Mouse (Mus musculus) neural tube, embryonic 13.5 days (tissue): ENCODE measurements around the gene Hoxb3. TPM values are rescaled to one million over a fixed set of nuclear protein-coding genes. Genes with fewer than 3 reads are reported as not detected.
A peak's percentile ranks its signal among the peaks of the same experiment; 100 is the strongest.

ENCODE experiments used
- ATAC-seq: fragments of 200-750 bp; cut with Nextera tagmentation; 2 replicates; pipeline ENCODE4 v1.8.0; 2017; ENCODE audit warnings: low read depth, mild to moderate bottlenecking, moderate TSS enrichment, moderate library complexity
- H3K27ac ChIP-seq: fragments of 300-500 bp; sonication (generic); replicated peaks from 2 replicates; pipeline ENCODE4 v1.5.1; 2015; ENCODE audit warnings: moderate library complexity, mild to moderate bottlenecking, inconsistent platforms
- H3K27me3 ChIP-seq: fragments of 300-500 bp; sonication (generic); 2 replicates; pipeline ENCODE4 v1.6.1; 2015; ENCODE audit warnings: mild to moderate bottlenecking, inconsistent platforms
- H3K36me3 ChIP-seq: fragments of 300-500 bp; sonication (generic); 2 replicates; pipeline ENCODE4 v1.6.1; 2015; ENCODE audit warnings: mild to moderate bottlenecking, inconsistent platforms
- H3K4me1 ChIP-seq: fragments of 300-500 bp; sonication (generic); replicated peaks from 2 replicates; pipeline ENCODE4 v1.6.1; 2015; ENCODE audit warnings: inconsistent platforms
- H3K4me2 ChIP-seq: fragments of 300-500 bp; sonication (generic); 2 replicates; pipeline ENCODE4 v1.6.1; 2015; ENCODE audit warnings: inconsistent platforms, mild to moderate bottlenecking, moderate library complexity
- H3K4me3 ChIP-seq: fragments of 300-500 bp; sonication (generic); 2 replicates; pipeline ENCODE4 v1.5.1; 2015; ENCODE audit warnings: mild to moderate bottlenecking, inconsistent platforms
- H3K9ac ChIP-seq: fragments of 300-500 bp; sonication (generic); 2 replicates; pipeline ENCODE4 v1.6.1; 2015; ENCODE audit warnings: moderate library complexity, mild to moderate bottlenecking, inconsistent platforms
- H3K9me3 ChIP-seq: fragments of 300-500 bp; sonication (generic); 2 replicates; pipeline ENCODE4 v1.6.1; 2016; ENCODE audit warnings: inconsistent platforms
- WGBS: fragments of 180-500 bp; shearing (Covaris S2); methylation state at CpG from one replicate; pipeline ENCODE4 v1.1.7; 2015; 5-methylcytosine and 5-hydroxymethylcytosine counted together
- polyA plus RNA-seq: library from polyadenylated mRNA; unstranded; fragments of >200 nt; fragmentation: Nextera tagmentation; extraction: Ambion mirVana; gene quantifications from 2 replicates; pipeline ENCODE4 v1.2.1, GENCODE M21; 2015

The Hoxb3 gene
- polyA plus RNA-seq, 1 experiment from 2014 or later: 12.8 TPM

GRCm38 (mm10) chr11:96298895-96299667 is 24.0 kb upstream of the Hoxb3 start:
- Histone ChIP-seq H3K9ac (peak overlapping the region; percentile 100), H3K4me3 (peak overlapping the region; percentile 99), H3K9me3 (no peaks in the 10 kb centered on the region), H3K27me3 (no peaks in the 10 kb centered on the region), H3K36me3 (peaks cover 31% of the 10 kb centered on the region), H3K4me2 (peak overlapping the region; percentile 96), H3K27ac (peak overlapping the region; percentile 100), H3K4me1 (peaks cover 67% of the 10 kb centered on the region)
- peak; percentile 57 for ATAC-seq
- under 1% methylated on average over 66 of the region's 66 CpGs for WGBS

DNA sequence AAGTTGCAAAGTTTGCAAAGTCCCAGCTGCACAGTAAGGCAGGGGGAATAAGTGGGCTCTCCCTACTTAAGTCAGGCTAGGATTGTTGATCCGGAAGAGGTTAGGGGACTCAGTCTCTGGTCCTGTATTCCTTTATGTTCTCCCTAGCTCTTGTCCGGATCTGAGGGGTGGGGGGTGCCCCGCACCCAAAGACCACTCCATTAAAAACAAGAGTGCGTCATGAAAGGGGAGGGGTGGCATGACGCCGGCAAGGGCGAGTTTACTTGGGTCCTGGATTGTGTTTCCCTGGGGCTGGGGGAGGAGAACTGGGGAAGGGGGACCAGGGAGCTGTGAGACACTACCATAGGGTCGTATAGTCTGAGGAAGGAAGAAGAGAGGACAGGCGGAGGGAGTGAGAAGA is 23.3 kb upstream of the Hoxb3 start:
- H3K4me3 ChIP-seq: peak overlapping the region; percentile 99
- H3K36me3 ChIP-seq: peaks cover 36% of the 10 kb centered on the region
- H3K4me2 ChIP-seq: peak overlapping the region; percentile 96
- H3K27me3 ChIP-seq: no peaks in the 10 kb centered on the region
- H3K4me1 ChIP-seq: peaks cover 74% of the 10 kb centered on the region
- ATAC-seq: no peak
- no peaks in the 10 kb centered on the region for H3K9me3 ChIP-seq
- H3K27ac ChIP-seq: peak overlapping the region; percentile 100
- peak overlapping the region; percentile 100 for H3K9ac ChIP-seq
- 3% methylated on average over 9 of the region's 9 CpGs for WGBS

- Histone ChIP-seq H3K4me2 (peak overlapping the region; percentile 96), H3K4me1 (peaks cover 80% of the 10 kb centered on the region), H3K9ac (peak overlapping the region; percentile 100), H3K9me3 (no peaks in the 10 kb centered on the region), H3K27me3 (no peaks in the 10 kb centered on the region), H3K36me3 (peaks cover 44% of the 10 kb centered on the region), H3K4me3 (peak overlapping the region; percentile 99), H3K27ac (peak overlapping the region; percentile 100)
- ATAC-seq: no peak
- 3% methylated on average over 35 of the region's 35 CpGs for WGBS
Observed at GRCm38 (mm10) chr11:96300354-96301063, 22.6 kb upstream of the Hoxb3 start.

DNA sequence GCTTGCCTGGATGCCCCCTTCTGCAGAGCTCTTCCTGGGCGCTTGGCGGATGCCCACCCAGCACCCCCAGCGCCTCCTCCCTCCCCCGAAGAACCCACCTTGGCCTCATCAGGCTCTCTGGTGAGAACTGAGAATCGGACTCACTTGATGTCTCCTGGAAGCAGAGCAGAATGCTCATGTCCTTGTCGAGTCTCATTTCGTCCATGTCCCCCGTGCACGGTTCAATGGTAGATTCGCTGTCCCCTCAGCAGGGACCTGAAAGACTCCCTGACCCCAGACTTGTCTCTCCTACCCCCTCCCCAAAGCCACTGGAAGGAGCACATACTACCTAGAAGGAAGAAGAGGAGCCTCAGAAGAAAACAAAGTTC is 22.1 kb upstream of the Hoxb3 start:
- 8% methylated on average over 10 of the region's 10 CpGs for WGBS
- peaks cover 80% of the 10 kb centered on the region for H3K4me1 ChIP-seq
- H3K9ac ChIP-seq: peak overlapping the region; percentile 100
- H3K27me3 ChIP-seq: no peaks in the 10 kb centered on the region
- ATAC-seq: no peak
- H3K27ac ChIP-seq: peak overlapping the region; percentile 100
- H3K4me2 ChIP-seq: peak overlapping the region; percentile 96
- peak overlapping the region; percentile 99 for H3K4me3 ChIP-seq
- peaks cover 49% of the 10 kb centered on the region for H3K36me3 ChIP-seq
- H3K9me3 ChIP-seq: no peaks in the 10 kb centered on the region

DNA sequence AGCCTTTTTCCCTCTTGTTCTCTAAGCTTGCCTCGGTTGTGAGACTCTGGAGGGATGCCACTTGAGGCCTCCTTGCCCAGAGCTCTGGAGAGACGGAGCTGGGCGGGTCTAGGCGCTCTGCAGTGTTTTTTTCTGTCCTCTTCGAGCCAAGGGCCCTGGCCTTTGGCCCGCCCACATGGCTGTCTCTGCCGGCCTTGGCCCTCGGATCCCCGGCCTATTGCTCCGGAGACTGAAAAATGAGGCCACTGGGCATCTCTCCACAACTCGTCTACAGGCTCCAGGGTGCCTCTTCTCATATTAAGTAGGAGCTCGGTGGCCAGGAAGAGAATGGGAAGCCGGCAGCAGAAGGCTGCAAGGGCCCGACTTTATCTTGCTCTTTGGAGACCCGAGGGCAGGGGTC is 21.3 kb upstream of the Hoxb3 start:
- H3K4me1 ChIP-seq: peaks cover 80% of the 10 kb centered on the region
- peak overlapping the region; percentile 100 for H3K9ac ChIP-seq

DNA sequence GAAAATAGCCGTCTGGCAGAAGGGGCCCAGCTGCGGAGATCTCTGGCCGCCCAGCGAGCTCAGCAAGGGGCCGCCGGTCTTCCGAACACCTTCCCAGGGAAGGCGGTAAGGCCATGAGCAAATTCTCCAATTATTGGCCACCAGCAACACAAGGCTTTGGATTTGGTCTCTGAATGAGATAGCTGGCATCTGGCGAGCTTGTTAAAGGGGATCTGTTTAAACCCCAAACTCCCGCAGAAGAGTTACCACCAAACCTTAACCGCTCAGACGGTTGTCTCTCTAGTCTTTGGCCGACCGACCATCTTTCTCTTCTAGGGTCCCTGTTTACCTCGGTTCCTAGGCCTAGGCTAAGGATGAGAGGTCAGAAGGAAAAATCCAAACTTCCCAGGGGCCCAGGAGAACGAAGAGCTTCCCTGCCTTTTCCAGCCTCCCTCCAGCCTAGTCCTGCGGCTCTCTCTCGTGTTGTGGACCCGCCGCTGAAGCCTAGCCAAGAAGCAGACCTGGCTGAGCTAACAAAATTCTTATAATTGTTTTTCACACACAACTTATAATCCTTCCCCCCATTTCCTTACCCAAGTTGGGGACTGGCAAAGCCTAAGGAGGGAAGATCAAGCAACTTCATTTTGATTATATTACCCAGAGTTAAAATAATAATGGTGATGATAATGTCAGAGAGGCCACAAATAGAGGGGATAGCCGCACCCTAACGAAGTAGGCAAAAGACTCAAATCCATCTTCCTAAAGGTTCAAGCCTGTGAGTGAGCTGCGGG is 20.6 kb upstream of the Hoxb3 start:
- peak overlapping the region; percentile 96 for H3K4me2 ChIP-seq
- H3K4me1 ChIP-seq: peaks cover 80% of the 10 kb centered on the region
- no peaks in the 10 kb centered on the region for H3K27me3 ChIP-seq
- WGBS: 3% methylated on average over 23 of the region's 23 CpGs
- H3K4me3 ChIP-seq: peak overlapping the region; percentile 99
- no peaks in the 10 kb centered on the region for H3K9me3 ChIP-seq
- H3K9ac ChIP-seq: peak overlapping the region; percentile 100
- peak overlapping the region; percentile 100 for H3K27ac ChIP-seq
- ATAC-seq: no peak
- peaks cover 52% of the 10 kb centered on the region for H3K36me3 ChIP-seq

More for the DNA sequence above, 21.3 kb upstream of the Hoxb3 start:
- 7% methylated on average over 15 of the region's 15 CpGs for WGBS
- peak overlapping the region; percentile 96 for H3K4me2 ChIP-seq
- peak overlapping the region; percentile 100 for H3K27ac ChIP-seq
- H3K9me3 ChIP-seq: no peaks in the 10 kb centered on the region
- peak overlapping the region; percentile 99 for H3K4me3 ChIP-seq
- H3K36me3 ChIP-seq: peaks cover 52% of the 10 kb centered on the region
- no peak for ATAC-seq
- H3K27me3 ChIP-seq: no peaks in the 10 kb centered on the region

- H3K4me1 ChIP-seq: peaks cover 80% of the 10 kb centered on the region
- peak within 1 kb of the TSS; percentile 100 for H3K27ac ChIP-seq
- under 1% methylated on average over 69 of the region's 69 CpGs for WGBS
- ATAC-seq: peak; percentile 55
- H3K4me2 ChIP-seq: peak within 1 kb of the TSS; percentile 96
- H3K27me3 ChIP-seq: no peaks in the 10 kb centered on the region
- H3K4me3 ChIP-seq: peak within 1 kb of the TSS; percentile 99
- peak within 1 kb of the TSS; percentile 100 for H3K9ac ChIP-seq
- H3K36me3 ChIP-seq: peaks cover 52% of the 10 kb centered on the region
- H3K9me3 ChIP-seq: no peaks in the 10 kb centered on the region
Observed at GRCm38 (mm10) chr11:96303151-96304099, 19.7 kb upstream of the Hoxb3 start, which contains the start of gene Hoxb5. Gene Hoxb5 (plus strand): TSS chr11:96303336.

DNA sequence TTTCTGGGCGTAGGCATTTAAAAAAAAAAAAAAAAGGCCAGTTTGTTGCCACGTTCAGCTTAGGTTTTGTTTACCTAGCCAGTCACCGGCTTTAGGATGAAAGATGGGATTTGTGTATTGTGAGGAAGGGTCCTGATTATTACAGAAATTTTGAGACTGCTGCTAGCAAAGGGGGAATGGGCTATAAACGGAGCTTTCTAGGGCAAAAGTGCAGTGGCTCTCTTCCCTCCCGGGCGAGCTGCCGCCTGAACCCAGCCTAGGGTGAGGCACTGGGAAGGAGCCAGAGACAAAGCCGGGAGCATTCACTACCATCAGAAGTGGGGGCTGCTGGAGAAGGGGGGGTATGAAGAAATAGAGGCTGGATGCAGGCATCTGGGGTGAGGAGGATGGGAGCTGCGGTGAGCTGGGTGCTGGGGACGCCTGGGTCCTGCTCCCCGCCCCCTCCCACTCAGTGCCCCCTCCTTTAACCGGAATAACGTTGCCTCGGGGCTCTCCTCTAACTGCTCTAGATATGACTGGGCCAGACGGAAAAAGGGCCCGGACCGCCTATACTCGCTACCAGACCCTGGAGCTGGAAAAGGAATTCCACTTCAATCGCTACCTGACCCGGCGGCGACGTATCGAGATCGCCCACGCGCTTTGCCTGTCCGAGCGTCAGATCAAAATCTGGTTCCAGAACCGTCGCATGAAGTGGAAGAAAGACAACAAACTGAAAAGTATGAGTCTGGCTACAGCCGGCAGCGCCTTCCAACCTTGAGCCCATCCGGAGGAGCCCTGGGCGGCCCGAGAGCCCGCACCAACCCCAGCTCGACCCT is 18.5 kb upstream of the Hoxb3 start:
- Histone ChIP-seq H3K9me3 (no peaks in the 10 kb centered on the region), H3K9ac (peak overlapping the region; percentile 100), H3K4me3 (peak overlapping the region; percentile 99), H3K36me3 (peaks cover 52% of the 10 kb centered on the region), H3K4me1 (peaks cover 91% of the 10 kb centered on the region), H3K27ac (peak overlapping the region; percentile 100), H3K4me2 (peak overlapping the region; percentile 96), H3K27me3 (no peaks in the 10 kb centered on the region)
- ATAC-seq: no peak
- 1% methylated on average over 38 of the region's 38 CpGs for WGBS

DNA sequence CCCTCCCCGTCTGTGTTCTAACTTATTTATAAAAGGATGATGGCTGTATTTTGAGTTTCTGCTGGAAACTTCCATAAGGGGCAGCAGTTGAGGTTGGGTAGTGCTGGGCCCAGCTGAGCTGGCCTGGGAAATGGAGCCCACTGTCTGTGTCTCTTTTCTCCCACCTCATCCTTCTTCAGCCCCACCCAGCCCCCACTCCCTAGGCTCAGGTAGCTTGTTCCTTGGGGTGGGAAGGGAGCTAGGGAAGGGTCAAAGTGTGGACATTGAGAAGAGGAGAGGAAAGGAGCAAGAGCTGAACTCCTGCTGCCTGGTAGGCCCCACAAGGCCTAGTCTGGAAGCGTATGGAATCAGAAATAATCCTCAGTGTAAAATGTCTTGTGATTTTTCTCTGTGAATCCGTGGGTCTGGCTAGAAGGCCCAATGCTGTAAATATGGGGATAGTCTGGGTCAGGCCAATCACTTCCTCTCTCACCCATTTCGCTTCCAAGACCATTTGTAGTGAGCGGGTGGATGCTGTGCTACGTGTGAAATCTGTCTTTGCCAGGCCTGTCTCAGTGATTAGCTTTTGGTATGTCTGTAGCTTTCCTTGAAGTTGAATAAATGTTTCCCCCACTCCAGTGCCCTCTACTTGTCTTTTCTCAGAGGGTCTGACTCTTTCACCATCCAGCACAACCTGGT is 17.5 kb upstream of the Hoxb3 start:
- no peak for ATAC-seq
- peaks cover 49% of the 10 kb centered on the region for H3K36me3 ChIP-seq
- no peaks in the 10 kb centered on the region for H3K9me3 ChIP-seq
- peak overlapping the region; percentile 99 for H3K4me3 ChIP-seq
- 10% methylated on average over 6 of the region's 6 CpGs for WGBS
- peak overlapping the region; percentile 100 for H3K9ac ChIP-seq
- peak overlapping the region; percentile 96 for H3K4me2 ChIP-seq
- peaks cover 96% of the 10 kb centered on the region for H3K4me1 ChIP-seq
- no peaks in the 10 kb centered on the region for H3K27me3 ChIP-seq
- peak overlapping the region; percentile 100 for H3K27ac ChIP-seq

DNA sequence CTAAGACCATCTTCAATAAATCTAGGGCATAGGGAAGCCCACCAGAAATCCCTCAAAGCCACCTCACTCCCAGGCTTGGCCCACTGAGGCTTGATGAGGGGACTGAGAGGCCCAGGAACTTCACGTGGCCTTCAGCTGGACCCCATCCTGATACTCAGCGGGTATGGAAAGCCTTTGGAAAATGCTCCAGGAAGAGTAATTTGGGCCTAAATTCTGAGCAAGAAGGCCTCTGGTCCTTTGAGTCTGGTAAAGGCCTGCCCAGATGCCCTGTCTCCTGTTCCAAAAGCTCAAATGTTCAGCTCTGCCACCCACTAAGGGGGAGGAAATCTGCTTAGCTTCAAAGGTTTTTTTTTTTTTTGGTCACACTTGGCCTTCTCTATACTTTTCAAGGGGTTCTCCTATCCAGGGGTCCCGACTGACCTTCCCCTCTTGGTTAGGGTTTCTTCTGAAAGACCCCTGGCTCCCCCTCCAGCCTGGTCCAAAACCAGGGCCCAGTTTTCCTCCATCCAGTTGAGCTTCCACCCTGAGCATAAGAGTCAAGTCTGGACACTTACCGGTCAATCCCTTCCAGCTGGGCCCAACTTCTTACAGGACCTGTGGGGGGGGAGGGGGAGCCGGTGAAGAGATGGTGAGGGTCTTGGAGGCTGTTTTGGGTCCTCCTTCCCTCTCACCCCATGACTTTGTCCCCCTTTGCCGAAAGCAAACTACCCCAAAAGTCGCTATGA is 16.8 kb upstream of the Hoxb3 start:
- Histone ChIP-seq H3K4me3 (peak overlapping the region; percentile 99), H3K27ac (peak overlapping the region; percentile 100), H3K4me2 (peak overlapping the region; percentile 96), H3K9me3 (no peaks in the 10 kb centered on the region), H3K4me1 (peaks cover 96% of the 10 kb centered on the region), H3K9ac (peak overlapping the region; percentile 100), H3K27me3 (no peaks in the 10 kb centered on the region), H3K36me3 (peaks cover 42% of the 10 kb centered on the region)
- no peak for ATAC-seq
- 4% methylated on average over 7 of the region's 7 CpGs for WGBS
